Mouse (Mus musculus) heart, adult 2 months (tissue): ENCODE results near the gene Top2b.

ENCODE experiments used
- CTCF ChIP-seq: fragments of 200-600 bp; IDR thresholded peaks from 2 replicates; pipeline ENCODE4 v1.8.1; 2022; ENCODE audit warnings: antibody characterized with exemption, mild to moderate bottlenecking, moderate library complexity
- EP300 ChIP-seq: fragments of 200-500 bp; IDR thresholded peaks from 2 replicates; pipeline ENCODE4 v1.6.1; 2011; ENCODE audit warnings: low read depth, low read length, control low read depth; ENCODE audit not compliant: insufficient read depth
- POLR2A ChIP-seq: fragments of 200-500 bp; IDR thresholded peaks from 2 replicates; pipeline ENCODE4 v1.6.1; 2011; ENCODE audit warnings: mild to moderate bottlenecking, low read depth, low read length, control low read depth; ENCODE audit not compliant: insufficient read depth

DNA sequence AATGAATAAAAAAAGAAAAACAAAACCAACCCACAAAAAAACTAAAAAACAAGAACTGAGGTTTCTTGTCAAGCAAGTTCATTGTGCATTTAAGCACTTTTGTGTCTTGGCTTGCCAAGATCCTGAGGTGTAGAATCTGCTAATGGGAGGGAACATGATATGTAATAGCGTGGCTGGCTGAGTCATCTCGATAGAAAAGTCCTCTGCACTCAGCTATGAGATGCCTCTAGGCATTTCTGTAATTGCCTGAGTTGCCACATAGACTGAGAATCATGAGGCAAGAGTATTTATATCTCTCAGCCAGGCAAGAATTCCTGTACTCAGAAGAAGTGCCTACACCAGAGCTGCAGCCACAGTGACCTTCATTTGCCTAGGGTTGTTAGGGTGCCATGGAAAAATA lies 68.2 kb downstream of the Top2b start:
- TF ChIP-seq CTCF, result no peak
- TF ChIP-seq POLR2A, result no peak
- no peak for TF ChIP-seq EP300
